Mouse (Mus musculus) embryonic facial prominence, embryonic 10.5 days (tissue): Measurements from ENCODE around the gene Lrp1. TPM values are rescaled to one million over a fixed set of nuclear protein-coding genes. Genes with fewer than 3 reads are reported as not detected.

ENCODE experiments used
- DNase-seq: peaks from one replicate; pipeline ENCODE4 v3.0.0-alpha.2; 2017; ENCODE audit warnings: low spot score
- H3K27ac ChIP-seq: fragments of 300-500 bp; sonication (generic); replicated peaks from 2 replicates; pipeline ENCODE4 v1.5.1; 2016; ENCODE audit warnings: mild to moderate bottlenecking
- H3K27me3 ChIP-seq: fragments of 300-500 bp; sonication (generic); replicated peaks from 2 replicates; pipeline ENCODE4 v1.6.1; 2016; ENCODE audit warnings: low read depth, mild to moderate bottlenecking; ENCODE audit not compliant: poor library complexity, severe bottlenecking
- H3K36me3 ChIP-seq: fragments of 300-500 bp; sonication (generic); replicated peaks from 2 replicates; pipeline ENCODE4 v1.6.1; 2016; ENCODE audit warnings: mild to moderate bottlenecking, moderate library complexity
- H3K4me1 ChIP-seq: fragments of 300-500 bp; sonication (generic); 2 replicates; pipeline ENCODE4 v1.6.1; 2016
- H3K4me3 ChIP-seq: fragments of 300-500 bp; sonication (generic); 2 replicates; pipeline ENCODE4 v1.5.1; 2016; ENCODE audit warnings: mild to moderate bottlenecking, moderate library complexity
- H3K9me3 ChIP-seq: fragments of 300-500 bp; sonication (generic); 2 replicates; pipeline ENCODE4 v1.6.1; 2016; ENCODE audit warnings: mild to moderate bottlenecking
- WGBS: fragments of 180-500 bp; shearing (Covaris S2); methylation state at CpG from one replicate; pipeline ENCODE4 v1.1.7; 2016; 5-methylcytosine and 5-hydroxymethylcytosine counted together
- polyA plus RNA-seq: library from polyadenylated mRNA; unstranded; fragments of >200 nt; fragmentation: Nextera tagmentation; extraction: Ambion mirVana; gene quantifications from 2 replicates; pipeline ENCODE4 v1.2.1, GENCODE M21; 2016

Gene Lrp1
- polyA plus RNA-seq, 1 experiment from 2014 or later, result 70.6 TPM

DNA sequence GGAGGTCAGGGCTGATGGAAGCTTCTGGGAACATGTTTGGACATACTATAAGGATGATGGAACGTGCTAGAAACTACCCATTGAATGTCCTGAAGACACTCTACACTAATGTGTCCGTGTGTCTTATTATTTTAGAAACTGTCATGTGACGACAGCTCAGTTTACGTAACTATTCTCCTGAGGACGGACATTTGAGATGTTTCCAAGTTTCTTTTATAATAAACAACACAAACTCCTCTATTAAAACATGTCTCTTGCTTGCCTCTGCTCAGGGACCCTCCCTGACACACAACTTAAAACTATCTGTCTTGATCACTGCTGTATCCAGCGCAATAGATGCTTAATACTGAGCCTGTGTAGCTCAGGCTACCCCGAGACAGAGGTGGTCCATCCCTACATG, 45.2 kb downstream of the Lrp1 start:
- no peak overlapping the region for H3K27ac ChIP-seq
- H3K4me1 ChIP-seq, result no peaks in the 10 kb centered on the region
- H3K27me3 ChIP-seq, result no peaks in the 10 kb centered on the region
- H3K36me3 ChIP-seq, result peaks cover 100% of the 10 kb centered on the region
- no peaks in the 10 kb centered on the region for H3K9me3 ChIP-seq
- DNase-seq, result no peak
- 92% methylated on average over 7 of the region's 7 CpGs for WGBS
- H3K4me3 ChIP-seq, result no peak overlapping the region

DNA sequence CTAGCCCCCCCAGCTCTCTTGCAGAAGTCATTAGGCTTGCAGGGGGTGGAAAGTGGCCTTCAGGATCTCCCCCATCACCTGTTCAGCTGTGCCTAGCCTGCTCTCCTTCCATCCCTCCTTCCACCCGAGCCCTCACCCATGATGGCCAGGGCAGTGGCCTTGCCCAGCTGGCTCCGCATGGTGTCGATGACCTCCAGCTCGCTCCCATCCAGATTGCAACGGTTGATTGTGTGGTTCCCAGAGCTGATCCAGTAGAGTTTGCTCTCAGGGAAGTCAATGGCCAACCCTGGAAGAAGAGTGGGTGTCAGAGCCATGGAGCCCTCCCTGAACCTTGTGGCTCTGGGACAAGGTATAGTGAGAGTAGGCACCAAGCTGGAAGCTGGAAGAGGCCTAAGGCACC, 48.7 kb downstream of the Lrp1 start:
- WGBS, result 93% methylated on average over 5 of the region's 5 CpGs
- 0 out of 2 replicates have a peak, but pooled peaks cover 4% of the 10 kb centered on the region for H3K4me1 ChIP-seq
- no peaks in the 10 kb centered on the region for H3K27me3 ChIP-seq
- DNase-seq, result no peak
- H3K36me3 ChIP-seq, result peaks cover 97% of the 10 kb centered on the region
- no peak overlapping the region for H3K4me3 ChIP-seq
- H3K9me3 ChIP-seq, result no peaks in the 10 kb centered on the region
- H3K27ac ChIP-seq, result no peak overlapping the region

DNA sequence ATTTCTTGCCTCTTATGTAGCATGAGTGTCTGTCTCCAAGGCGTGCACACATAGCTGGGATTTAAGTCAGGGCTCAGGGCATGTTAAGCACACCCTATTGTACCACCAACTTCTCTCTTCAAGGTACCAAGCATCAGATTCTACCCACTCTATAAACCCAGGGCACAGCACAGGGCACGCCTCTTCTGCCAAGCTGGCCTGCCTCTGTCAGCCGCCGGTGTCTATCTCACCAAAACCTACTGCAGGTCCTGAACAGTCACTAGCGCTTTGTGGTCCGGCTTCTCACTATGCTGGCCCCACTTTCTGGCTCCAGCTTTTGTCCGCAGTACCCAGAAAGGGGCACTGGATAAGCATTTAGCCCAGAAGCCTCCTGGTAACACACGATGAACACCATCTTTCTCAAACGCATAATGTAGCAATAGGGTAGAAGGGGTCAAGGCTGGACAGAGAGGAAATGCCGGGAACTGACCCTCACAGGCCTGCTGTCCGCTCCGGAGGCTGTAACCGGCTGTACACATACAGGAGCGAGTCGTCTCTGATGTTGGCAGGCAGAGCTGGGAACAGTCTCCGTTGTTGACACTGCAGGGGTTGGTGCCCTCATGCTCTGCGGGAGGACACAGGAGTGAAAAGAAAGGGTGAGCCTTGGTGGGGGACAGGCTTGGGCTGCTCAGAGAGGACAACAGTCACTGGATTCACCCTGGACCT, 49.9 kb downstream of the Lrp1 start:
- 93% methylated on average over 17 of the region's 17 CpGs for WGBS
- H3K9me3 ChIP-seq, result no peaks in the 10 kb centered on the region
- no peak for DNase-seq
- no peak overlapping the region for H3K4me3 ChIP-seq
- H3K27me3 ChIP-seq, result no peaks in the 10 kb centered on the region
- H3K27ac ChIP-seq, result no peak overlapping the region
- H3K4me1 ChIP-seq, result 0 out of 2 replicates have a peak, but pooled peaks cover 4% of the 10 kb centered on the region
- H3K36me3 ChIP-seq, result peaks cover 97% of the 10 kb centered on the region

DNA sequence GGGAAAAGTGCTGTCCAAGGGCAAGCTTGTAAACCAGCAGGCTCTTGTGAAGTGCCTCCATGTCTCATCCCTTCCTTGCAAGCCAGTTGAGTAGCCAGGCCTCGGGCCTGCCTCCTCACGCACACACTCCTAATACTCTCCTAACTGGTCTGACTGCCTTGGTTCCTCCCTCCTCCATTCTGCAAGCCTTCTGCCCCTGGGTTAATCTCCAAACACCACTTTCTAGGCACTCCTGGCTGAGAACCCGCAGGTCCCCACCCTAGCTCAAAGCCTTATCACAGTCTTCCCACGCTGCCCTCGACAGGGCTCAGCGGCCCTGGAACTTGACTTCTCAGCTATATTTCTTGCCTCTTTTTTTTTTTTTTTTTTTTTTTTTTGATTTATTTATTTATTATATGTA, 50.6 kb downstream of the Lrp1 start:
- 0 out of 2 replicates have a peak, but pooled peaks cover 4% of the 10 kb centered on the region for H3K4me1 ChIP-seq
- 83% methylated on average over 6 of the region's 6 CpGs for WGBS
- no peaks in the 10 kb centered on the region for H3K9me3 ChIP-seq
- H3K4me3 ChIP-seq, result no peak overlapping the region
- H3K36me3 ChIP-seq, result peaks cover 96% of the 10 kb centered on the region
- H3K27me3 ChIP-seq, result no peaks in the 10 kb centered on the region
- no peak overlapping the region for H3K27ac ChIP-seq
- DNase-seq, result no peak

DNA sequence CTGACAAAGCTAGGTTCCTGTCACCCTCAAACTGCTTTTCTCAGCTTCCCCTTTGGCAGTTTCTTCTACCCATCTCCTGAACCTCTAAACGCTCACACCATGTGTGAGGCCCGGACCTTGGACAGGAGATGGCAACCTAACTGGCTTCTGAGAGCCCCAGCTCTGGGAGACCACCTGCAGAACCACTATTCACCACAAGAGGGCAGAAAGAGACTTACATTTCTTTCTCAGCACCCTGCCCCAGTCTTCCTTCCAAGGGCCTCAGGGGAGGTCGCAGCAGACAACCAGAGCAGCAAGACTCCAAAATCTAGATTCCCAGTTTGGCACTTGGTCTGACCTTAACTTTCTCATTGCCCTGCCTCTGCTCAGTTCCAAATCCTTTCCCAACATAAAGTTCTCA, 51.5 kb downstream of the Lrp1 start:
- Histone ChIP-seq H3K27ac (no peak overlapping the region), H3K36me3 (peaks cover 95% of the 10 kb centered on the region), H3K9me3 (no peaks in the 10 kb centered on the region), H3K4me1 (peaks cover 4% of the 10 kb centered on the region; the same call in 1 of the 2 replicates), H3K27me3 (no peaks in the 10 kb centered on the region), H3K4me3 (no peak overlapping the region)
- DNase-seq, result peak; percentile 80
- 38% methylated on average over 3 of the region's 3 CpGs for WGBS

DNA sequence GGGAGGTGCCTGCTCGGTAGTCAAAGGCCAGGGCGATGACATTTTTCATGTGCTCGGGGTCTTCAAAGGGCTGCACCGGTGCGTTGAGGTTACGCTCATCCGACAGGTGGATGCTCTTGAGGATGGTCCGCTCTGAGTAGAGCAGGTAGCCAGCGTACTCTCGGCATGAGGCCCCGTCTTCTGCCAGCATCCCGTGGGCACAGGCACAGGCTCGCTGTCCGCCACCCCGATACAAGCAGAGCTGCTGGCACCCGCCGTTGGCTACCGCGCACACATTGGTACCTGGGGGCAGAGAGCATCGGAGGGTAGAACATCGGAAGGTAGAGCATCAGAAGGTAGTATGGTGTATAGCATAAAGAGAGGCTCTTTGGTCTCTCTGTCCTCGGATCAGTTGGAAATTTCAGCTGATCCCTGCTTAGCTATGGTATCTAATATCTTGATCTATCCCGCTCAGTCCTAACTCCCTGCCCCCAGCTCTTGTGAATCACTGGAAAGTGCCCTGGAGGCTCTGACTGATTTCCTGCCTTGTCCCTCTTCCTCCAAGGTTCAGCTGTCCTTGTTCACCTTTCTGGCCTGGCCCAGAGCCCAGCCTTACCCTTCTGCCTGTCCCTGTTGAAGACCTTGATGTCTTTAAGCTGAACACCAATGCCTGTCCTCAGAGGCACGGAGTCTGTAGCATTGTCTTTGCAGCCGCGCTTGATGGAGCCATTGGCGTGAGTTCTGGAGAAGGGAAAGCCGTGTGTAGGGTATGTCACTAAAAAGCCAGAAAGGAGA, 54.2 kb downstream of the Lrp1 start:
- H3K27ac ChIP-seq, result no peak overlapping the region
- peaks cover 16% of the 10 kb centered on the region for H3K4me1 ChIP-seq
- H3K4me3 ChIP-seq, result no peak overlapping the region
- H3K9me3 ChIP-seq, result no peaks in the 10 kb centered on the region
- WGBS, result 93% methylated on average over 28 of the region's 28 CpGs
- H3K36me3 ChIP-seq, result peaks cover 95% of the 10 kb centered on the region
- H3K27me3 ChIP-seq, result no peaks in the 10 kb centered on the region
- DNase-seq, result no peak

DNA sequence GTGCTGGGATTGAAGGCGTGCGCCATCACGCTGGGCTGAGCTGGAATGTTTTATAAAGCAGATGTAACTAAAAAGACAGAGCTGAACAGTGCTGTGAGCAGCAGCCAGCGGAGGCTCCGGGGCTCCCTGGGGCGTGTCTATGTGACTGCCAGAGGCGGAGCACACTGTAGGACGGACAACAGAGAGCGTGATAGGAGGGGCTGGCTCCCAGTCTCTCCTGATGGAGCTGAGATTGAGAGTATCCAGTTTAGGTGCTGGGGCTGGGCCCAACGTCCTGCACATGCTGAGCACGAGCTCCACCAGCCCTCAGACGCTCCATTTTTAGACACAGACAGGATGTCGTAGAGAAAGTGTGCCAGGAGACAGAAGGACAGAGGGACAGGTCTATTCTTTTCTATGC, 56.6 kb downstream of the Lrp1 start:
- no peak overlapping the region for H3K27ac ChIP-seq
- no peaks in the 10 kb centered on the region for H3K9me3 ChIP-seq
- WGBS, result 60% methylated on average over 13 of the region's 13 CpGs
- H3K4me1 ChIP-seq, result peaks cover 13% of the 10 kb centered on the region
- H3K36me3 ChIP-seq, result peaks cover 97% of the 10 kb centered on the region
- H3K27me3 ChIP-seq, result no peaks in the 10 kb centered on the region
- DNase-seq, result peak; percentile 35
- no peak overlapping the region for H3K4me3 ChIP-seq

DNA sequence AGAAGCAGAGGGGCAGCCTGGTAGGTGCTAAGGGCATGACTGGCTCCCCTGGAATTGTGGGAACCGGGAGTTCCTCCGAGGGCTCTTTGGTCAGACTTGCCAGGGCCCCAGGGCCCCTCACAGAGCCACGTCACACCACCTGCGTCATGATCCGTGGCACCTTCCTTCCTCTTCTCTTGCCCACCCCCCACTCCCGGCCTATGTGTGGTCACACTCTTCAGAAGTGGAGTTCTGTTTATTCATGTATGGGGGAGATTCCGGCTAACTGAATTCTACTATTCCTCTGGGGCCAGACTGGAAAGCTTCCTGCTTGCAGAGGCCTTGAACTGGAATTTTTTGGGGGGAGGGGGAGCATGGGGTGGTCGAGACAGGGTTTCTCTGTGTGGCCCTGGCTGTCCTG, 57.1 kb downstream of the Lrp1 start:
- no peaks in the 10 kb centered on the region for H3K27me3 ChIP-seq
- no peaks in the 10 kb centered on the region for H3K9me3 ChIP-seq
- peak overlapping the region; percentile 59 for H3K27ac ChIP-seq
- 77% methylated on average over 8 of the region's 8 CpGs for WGBS
- peaks cover 13% of the 10 kb centered on the region for H3K4me1 ChIP-seq
- no peak for DNase-seq
- H3K36me3 ChIP-seq, result peaks cover 97% of the 10 kb centered on the region
- H3K4me3 ChIP-seq, result no peak overlapping the region

DNA sequence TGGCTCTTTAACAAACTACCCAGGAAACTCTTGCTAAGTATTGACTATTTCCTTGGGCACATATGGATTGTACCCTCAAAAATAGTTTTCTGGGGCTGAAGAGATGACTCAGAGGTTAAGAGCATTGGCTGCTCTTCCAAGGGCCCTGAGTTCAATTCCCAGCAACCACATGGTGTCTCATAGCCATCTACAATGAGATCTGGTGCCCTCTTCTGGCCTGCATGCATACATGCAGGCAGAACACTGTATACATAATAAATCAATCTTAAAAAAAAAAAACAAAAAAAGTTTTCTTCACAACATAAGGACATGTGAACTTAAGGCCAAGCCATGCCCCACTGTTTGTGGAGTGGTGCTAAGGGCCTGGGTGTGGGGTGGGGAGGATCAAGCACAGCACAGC, 59.8 kb downstream of the Lrp1 start:
- H3K9me3 ChIP-seq, result no peaks in the 10 kb centered on the region
- no peaks in the 10 kb centered on the region for H3K27me3 ChIP-seq
- H3K36me3 ChIP-seq, result peaks cover 98% of the 10 kb centered on the region
- H3K27ac ChIP-seq, result no peak overlapping the region
- peaks cover 13% of the 10 kb centered on the region for H3K4me1 ChIP-seq
- no peak overlapping the region for H3K4me3 ChIP-seq
- DNase-seq, result no peak

DNA sequence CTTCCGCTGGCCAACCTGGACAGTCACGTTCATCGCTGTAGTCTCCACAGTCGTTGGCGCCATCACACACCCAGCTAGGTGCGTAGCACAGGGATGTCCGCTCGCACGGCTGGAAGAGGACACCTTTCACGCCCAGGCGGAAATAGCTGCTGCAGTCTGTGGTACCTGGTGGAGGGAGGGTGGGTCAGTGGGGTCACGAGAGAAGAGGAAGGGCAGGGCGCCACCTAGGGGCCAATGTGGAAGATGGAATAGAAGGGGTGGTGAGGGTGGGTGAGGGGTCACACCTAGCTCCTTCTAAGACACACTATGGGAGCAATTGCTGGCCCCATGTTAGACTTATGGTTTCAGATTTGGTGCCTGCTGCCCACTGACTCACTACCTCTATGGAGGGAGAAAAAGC, 63.6 kb downstream of the Lrp1 start:
- WGBS, result 90% methylated on average over 13 of the region's 13 CpGs

DNA sequence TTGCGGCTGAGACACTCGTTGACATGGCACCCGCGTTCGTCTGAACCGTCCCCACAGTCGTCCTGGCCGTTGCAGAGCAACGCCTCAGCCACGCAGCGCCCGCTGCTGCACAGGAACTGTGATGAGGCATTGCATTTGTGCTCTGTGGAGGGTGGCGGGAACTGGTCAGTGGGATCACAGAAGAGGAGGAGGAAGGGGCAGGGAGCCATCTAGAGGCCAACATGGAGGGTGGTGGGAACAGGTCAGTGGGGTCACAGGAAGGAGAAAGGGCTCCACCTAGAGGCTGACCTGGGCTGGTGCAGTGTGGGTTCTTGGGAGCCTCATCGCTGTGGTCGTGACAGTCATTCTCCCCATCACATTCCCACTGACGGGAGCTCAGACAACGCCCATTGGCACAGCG, 65.2 kb downstream of the Lrp1 start:
- 0 out of 2 replicates have a peak overlapping the region, but pooled peaks have one; percentile 8 for H3K4me3 ChIP-seq
- DNase-seq, result peak; percentile 54
- 76% methylated on average over 18 of the region's 18 CpGs for WGBS
- no peaks in the 10 kb centered on the region for H3K27me3 ChIP-seq
- H3K27ac ChIP-seq, result no peak overlapping the region
- H3K36me3 ChIP-seq, result peaks cover 100% of the 10 kb centered on the region
- no peaks in the 10 kb centered on the region for H3K9me3 ChIP-seq
- H3K4me1 ChIP-seq, result no peaks in the 10 kb centered on the region

More for the DNA sequence above, 63.6 kb downstream of the Lrp1 start:
- H3K27me3 ChIP-seq, result no peaks in the 10 kb centered on the region
- no peak overlapping the region for H3K4me3 ChIP-seq
- no peak overlapping the region for H3K27ac ChIP-seq
- peaks cover 100% of the 10 kb centered on the region for H3K36me3 ChIP-seq
- H3K9me3 ChIP-seq, result no peaks in the 10 kb centered on the region
- DNase-seq, result no peak
- H3K4me1 ChIP-seq, result no peaks in the 10 kb centered on the region

DNA sequence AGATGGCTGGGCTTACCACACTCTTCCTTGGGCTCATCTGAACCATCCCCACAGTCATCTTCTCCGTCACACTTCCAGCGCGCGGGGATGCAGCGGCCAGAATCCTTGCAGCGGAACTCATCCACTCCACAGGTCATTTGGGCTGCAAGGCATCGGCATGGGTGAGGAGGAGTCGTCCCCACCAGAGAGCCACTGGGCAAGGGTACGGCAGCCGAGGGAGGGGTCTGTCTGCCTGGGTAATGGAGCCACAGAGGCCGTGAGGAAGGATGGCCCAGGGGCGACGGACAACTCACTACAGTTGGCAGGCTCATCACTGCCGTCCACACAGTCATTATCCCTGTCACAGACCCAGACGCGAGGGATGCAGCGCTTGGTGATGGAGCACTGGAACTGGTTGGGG, 71.1 kb downstream of the Lrp1 start:
- Histone ChIP-seq H3K4me3 (no peak overlapping the region), H3K27me3 (no peaks in the 10 kb centered on the region), H3K9me3 (no peaks in the 10 kb centered on the region), H3K27ac (no peak overlapping the region), H3K4me1 (no peaks in the 10 kb centered on the region), H3K36me3 (peaks cover 100% of the 10 kb centered on the region)
- no peak for DNase-seq
- 91% methylated on average over 17 of the region's 17 CpGs for WGBS

DNA sequence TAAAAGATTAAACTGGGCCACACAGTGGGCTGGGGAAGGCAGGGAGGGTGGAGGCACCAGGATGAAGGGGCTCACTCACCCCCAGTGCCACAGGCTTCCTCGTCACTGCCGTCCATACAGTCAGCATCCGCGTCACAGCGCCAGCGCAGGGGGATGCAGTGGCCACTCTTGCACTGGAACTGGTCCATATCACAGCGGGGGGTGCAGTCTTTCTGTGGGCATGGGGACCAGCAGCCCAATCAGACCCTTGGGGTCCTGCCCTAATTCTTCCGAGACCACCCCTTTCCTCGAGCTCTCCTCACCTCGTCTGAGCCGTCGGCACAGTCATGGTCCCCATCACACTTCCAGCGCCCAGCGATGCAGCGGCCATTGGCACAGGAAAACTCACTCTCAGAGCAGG, 72.7 kb downstream of the Lrp1 start:
- no peaks in the 10 kb centered on the region for H3K9me3 ChIP-seq
- H3K36me3 ChIP-seq, result peaks cover 100% of the 10 kb centered on the region
- H3K4me1 ChIP-seq, result no peaks in the 10 kb centered on the region
- H3K27ac ChIP-seq, result no peak overlapping the region
- H3K27me3 ChIP-seq, result no peaks in the 10 kb centered on the region
- WGBS, result 96% methylated on average over 15 of the region's 15 CpGs
- no peak overlapping the region for H3K4me3 ChIP-seq
- no peak for DNase-seq
